Mouse (Mus musculus) forebrain, embryonic 14.5 days (tissue): Measurements from ENCODE around the gene Mdm1. TPM values are rescaled to one million over a fixed set of nuclear protein-coding genes. Genes with fewer than 3 reads are reported as not detected.

Experiments
- polyA plus RNA-seq: library from polyadenylated mRNA; unstranded; fragments of >200 nt; fragmentation: Nextera tagmentation; extraction: Ambion mirVana; gene quantifications from 2 replicates; pipeline ENCODE4 v1.2.1, GENCODE M21; 2014

Mdm1 gene
- polyA plus RNA-seq, 1 experiment from 2014 or later: 31.6 TPM

Other genes starting within 250 kb of the Mdm1 start
- not detected in 2 replicates for gene Il22, start 63.1 kb downstream of the Mdm1 start, polyA plus RNA-seq
- gene Gm32717, start 99.0 kb downstream of the Mdm1 start, polyA plus RNA-seq: 0.27 TPM in 1 of 2 replicates, not detected in the other
- 0.27 TPM in 1 of 2 replicates, not detected in the other for gene Gm32802, start 116.9 kb downstream of the Mdm1 start, polyA plus RNA-seq
- gene Iltifb, start 153.2 kb downstream of the Mdm1 start, polyA plus RNA-seq: 0.33 TPM in 1 of 2 replicates, not detected in the other
- not detected in 2 replicates for gene Gm9040, start 185.2 kb downstream of the Mdm1 start, polyA plus RNA-seq
- not detected in 2 replicates for gene Gm9044, start 190.6 kb downstream of the Mdm1 start, polyA plus RNA-seq
- gene Gm9045, start 196.0 kb downstream of the Mdm1 start, polyA plus RNA-seq: 0.11 and 0.12 TPM in 2 replicates
- not detected in 2 replicates for gene Gm9046, start 201.4 kb downstream of the Mdm1 start, polyA plus RNA-seq
- not detected in 2 replicates for gene Gm9048, start 206.9 kb downstream of the Mdm1 start, polyA plus RNA-seq
- gene Gm9049, start 212.3 kb downstream of the Mdm1 start, polyA plus RNA-seq: 0.11 and 0.12 TPM in 2 replicates